Mouse (Mus musculus): ENCODE results near the gene Klhl22.

DNA sequence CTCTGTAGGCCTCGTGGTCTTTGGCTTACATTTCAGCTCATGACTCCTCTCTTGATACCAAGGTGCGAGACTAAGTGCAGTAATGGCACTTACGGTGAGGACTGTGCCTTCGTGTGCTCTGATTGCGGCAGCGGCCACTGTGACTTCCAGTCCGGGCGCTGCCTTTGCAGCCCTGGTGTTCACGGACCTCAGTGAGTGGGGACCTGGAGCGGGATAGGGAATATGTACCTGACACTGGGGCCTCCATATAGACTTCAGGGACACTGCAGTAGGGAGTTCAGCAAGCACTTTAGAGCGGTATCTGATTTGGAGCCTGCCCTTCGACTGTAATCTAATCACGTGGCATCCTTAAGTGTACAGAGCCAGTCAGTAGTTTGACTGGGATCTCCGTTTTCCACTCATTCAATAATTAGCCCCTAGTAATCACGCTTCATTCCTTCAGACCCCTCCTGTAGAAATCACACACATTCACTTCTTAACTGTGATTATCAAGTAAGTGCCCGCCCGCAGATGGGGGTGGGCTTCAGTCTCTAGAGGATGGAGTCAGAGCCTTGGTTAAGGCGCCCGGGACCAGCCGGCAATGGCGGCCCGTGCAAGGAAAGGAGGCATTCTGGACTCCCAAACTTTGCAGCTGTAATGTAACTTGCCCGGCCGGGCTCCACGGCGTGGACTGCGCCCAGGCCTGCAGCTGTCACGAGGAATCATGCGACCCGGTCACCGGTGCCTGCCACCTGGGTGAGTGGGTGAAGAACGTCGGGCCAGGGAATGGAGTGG lies 44.4 kb downstream of the Klhl22 start:
- TF ChIP-seq TCF12 (IDR thresholded peaks at IDR 0.05; ENCODE audit: insufficient read depth, poor library complexity, severe bottlenecking) (no peak), CEBPB (IDR thresholded peaks at IDR 0.05; ENCODE audit: insufficient read depth, poor library complexity, severe bottlenecking) (no peak), E2F4 (IDR thresholded peaks at IDR 0.05; ENCODE audit: insufficient read depth) (no peak), POLR2A (IDR thresholded peaks at IDR 0.05; ENCODE audit: insufficient read length, low read depth) (no peak), USF1 (IDR thresholded peaks at IDR 0.05; ENCODE audit: low read depth) (no peak), MAX (IDR thresholded peaks at IDR 0.05; ENCODE audit: low read depth) (no peak), MYOG (IDR thresholded peaks at IDR 0.05; ENCODE audit: control insufficient read depth in 1 of 3, insufficient read depth in 1 of 3, insufficient read length in 2 of 3, low read depth in 2 of 3) (no peak), TCF3 (IDR thresholded peaks at IDR 0.05; ENCODE audit: insufficient read length, low read depth) (no peak), POLR2AphosphoS2 (IDR thresholded peaks at IDR 0.05; ENCODE audit: insufficient read length, low read depth) (no peak), REST (IDR thresholded peaks at IDR 0.05; ENCODE audit: insufficient read depth, insufficient read length) (no peak)
